Comparison of ENCODE assay signal across 47 mouse cellular contexts in genomic region chr5:120898726-120899125, GRCm38 (mm10). TPM values are rescaled to one million over a fixed set of nuclear protein-coding genes. Genes with fewer than 3 reads are reported as not detected.
"Had no signal": no experiment of that assay in that cellular context is flagged by ENCODE, and none has a peak within 500 bp of the region (broad histone marks: within the 10 kb centered on the region; RNA-seq: fewer than 3 reads in every experiment).

No protein-coding gene starts in this region.

- H3K27ac ChIP-seq: limb, embryonic 10.5 days; limb, embryonic 12.5 days; limb, embryonic 13.5 days; limb, embryonic 15.5 days; liver, embryonic 12.5 days; liver, embryonic 13.5 days; liver, embryonic 14.5 days; liver, embryonic 15.5 days; lung, embryonic 15.5 days; macrophage; midbrain, embryonic 10.5 days; midbrain, embryonic 12.5 days; midbrain, embryonic 13.5 days; midbrain, embryonic 15.5 days; neural tube, embryonic 12.5 days; neural tube, embryonic 13.5 days had no signal

- H3K4me3 ChIP-seq: limb, embryonic 10.5 days; limb, embryonic 12.5 days; limb, embryonic 13.5 days; limb, embryonic 15.5 days; liver, embryonic 12.5 days; liver, embryonic 13.5 days; liver, embryonic 15.5 days; lung, embryonic 15.5 days; megakaryocyte, embryonic 14.5 days; midbrain, embryonic 10.5 days; midbrain, embryonic 12.5 days; midbrain, embryonic 13.5 days; midbrain, embryonic 15.5 days; myocyte; neural tube, embryonic 12.5 days; neural tube, embryonic 13.5 days had no signal

- H3K9ac ChIP-seq: limb, embryonic 12.5 days; limb, embryonic 13.5 days; limb, embryonic 15.5 days; liver, embryonic 12.5 days; liver, embryonic 13.5 days; liver, embryonic 14.5 days; liver, embryonic 15.5 days; liver, postnatal 0 days; lung, embryonic 14.5 days; lung, embryonic 15.5 days; midbrain, embryonic 12.5 days; midbrain, embryonic 13.5 days; midbrain, embryonic 15.5 days; neural tube, embryonic 12.5 days; neural tube, embryonic 13.5 days had no signal

- DNase-seq: left cerebral cortex, postnatal 4 days; liver; liver, embryonic 13.5 days; liver, postnatal 0 days; lung, adult 18-20 months; lung, adult 2 months; lung, embryonic 14.5 days; lung, postnatal 10 days; lung, postnatal 14 days; lung, postnatal 36 days; lung, postnatal 4 days; midbrain, embryonic 14.5 days had no signal

- H3K36me3 ChIP-seq: limb, embryonic 10.5 days; limb, embryonic 12.5 days; limb, embryonic 13.5 days; limb, embryonic 15.5 days; liver, embryonic 12.5 days; liver, embryonic 13.5 days; liver, embryonic 15.5 days; lung, embryonic 15.5 days; midbrain, embryonic 10.5 days; midbrain, embryonic 12.5 days; midbrain, embryonic 13.5 days; midbrain, embryonic 15.5 days; neural tube, embryonic 12.5 days; neural tube, embryonic 13.5 days had no signal

- ATAC-seq: liver, embryonic 12.5 days; liver, postnatal 0 days; lung, postnatal 0 days; midbrain, embryonic 13.5 days; midbrain, embryonic 15.5 days; midbrain, embryonic 16.5 days had no signal

- H3K9me3 ChIP-seq: limb, embryonic 10.5 days; limb, embryonic 12.5 days; limb, embryonic 13.5 days; limb, embryonic 15.5 days; liver, embryonic 12.5 days; liver, embryonic 13.5 days; liver, embryonic 15.5 days; lung, embryonic 15.5 days; midbrain, embryonic 10.5 days; midbrain, embryonic 12.5 days; midbrain, embryonic 15.5 days; neural tube, embryonic 12.5 days had no signal

- H3K4me2 ChIP-seq: limb, embryonic 12.5 days; limb, embryonic 13.5 days; limb, embryonic 15.5 days; liver, embryonic 11.5 days; liver, embryonic 12.5 days; liver, embryonic 13.5 days; liver, embryonic 15.5 days; lung, embryonic 14.5 days; lung, embryonic 15.5 days; midbrain, embryonic 11.5 days; midbrain, embryonic 12.5 days; midbrain, embryonic 13.5 days; midbrain, embryonic 15.5 days; neural tube, embryonic 12.5 days; neural tube, embryonic 13.5 days had no signal

- H3K27me3 ChIP-seq: limb, embryonic 12.5 days; limb, embryonic 13.5 days; limb, embryonic 15.5 days; liver, embryonic 12.5 days; liver, embryonic 13.5 days; liver, embryonic 15.5 days; lung, embryonic 15.5 days; megakaryocyte, embryonic 14.5 days; midbrain, embryonic 12.5 days; midbrain, embryonic 13.5 days; midbrain, embryonic 15.5 days; neural tube, embryonic 12.5 days; neural tube, embryonic 13.5 days had no signal

- H3K4me1 ChIP-seq: limb, embryonic 10.5 days; limb, embryonic 12.5 days; limb, embryonic 13.5 days; limb, embryonic 15.5 days; liver, embryonic 12.5 days; liver, embryonic 13.5 days; liver, embryonic 15.5 days; lung, embryonic 15.5 days; megakaryocyte, embryonic 14.5 days; midbrain, embryonic 10.5 days; midbrain, embryonic 12.5 days; midbrain, embryonic 15.5 days; neural tube, embryonic 12.5 days; neural tube, embryonic 13.5 days had no signal

RNA-seq across cellular contexts. Expression of gene Oas1g, which starts 11.3 kb away (rescaled TPM):
- total RNA-seq: left cerebral cortex, postnatal 14 days; left cerebral cortex, postnatal 4 days; megakaryocyte-erythroid progenitor cell, adult 5-6 weeks had no signal
- polyA plus RNA-seq: limb, embryonic 11.5 days; limb, embryonic 13.5 days; lung, embryonic 14.5 days; midbrain, embryonic 10.5 days; midbrain, embryonic 16.5 days; myocyte; neural tube, embryonic 11.5 days had no signal

RNA-seq across cellular contexts. Expression of gene Oas1d, which starts 15.6 kb away (rescaled TPM):
- total RNA-seq: left cerebral cortex, postnatal 14 days; left cerebral cortex, postnatal 25 days; left cerebral cortex, postnatal 36 days; left cerebral cortex, postnatal 4 days; liver, adult 2 months; megakaryocyte progenitor cell, adult 5-6 weeks; megakaryocyte, adult 5-6 weeks; megakaryocyte-erythroid progenitor cell, adult 5-6 weeks; monocyte, adult 5-6 weeks had no signal
- polyA plus RNA-seq: limb, embryonic 10.5 days; limb, embryonic 11.5 days; limb, embryonic 12.5 days; limb, embryonic 13.5 days; limb, embryonic 14.5 days; limb, embryonic 15.5 days; liver, adult 2 months; liver, embryonic 11.5 days; liver, embryonic 12.5 days; liver, embryonic 13.5 days; liver, embryonic 14.5 days; liver, embryonic 15.5 days; liver, embryonic 16.5 days; liver, postnatal 0 days; lung, adult 2 months; lung, embryonic 14.5 days; lung, embryonic 15.5 days; lung, embryonic 16.5 days; lung, postnatal 0 days; macrophage; midbrain, embryonic 10.5 days; midbrain, embryonic 11.5 days; midbrain, embryonic 12.5 days; midbrain, embryonic 13.5 days; midbrain, embryonic 14.5 days; myocyte; neural tube, embryonic 11.5 days; neural tube, embryonic 12.5 days; neural tube, embryonic 13.5 days had no signal

RNA-seq across cellular contexts. Expression of gene Oas1h, which starts 37.5 kb away (rescaled TPM):
- total RNA-seq: left cerebral cortex, postnatal 14 days; left cerebral cortex, postnatal 25 days; left cerebral cortex, postnatal 36 days; left cerebral cortex, postnatal 4 days; liver, adult 2 months; megakaryocyte progenitor cell, adult 5-6 weeks; megakaryocyte, adult 5-6 weeks; megakaryocyte-erythroid progenitor cell, adult 5-6 weeks; midbrain, postnatal 0 days; monocyte, adult 5-6 weeks had no signal
- polyA plus RNA-seq: limb, embryonic 10.5 days; limb, embryonic 11.5 days; limb, embryonic 12.5 days; limb, embryonic 13.5 days; limb, embryonic 14.5 days; limb, embryonic 15.5 days; liver, adult 2 months; liver, embryonic 11.5 days; liver, embryonic 12.5 days; liver, embryonic 13.5 days; liver, embryonic 14.5 days; liver, embryonic 15.5 days; liver, embryonic 16.5 days; liver, postnatal 0 days; lung, adult 2 months; lung, embryonic 14.5 days; lung, embryonic 15.5 days; lung, embryonic 16.5 days; lung, postnatal 0 days; macrophage; midbrain, embryonic 10.5 days; midbrain, embryonic 11.5 days; midbrain, embryonic 12.5 days; midbrain, embryonic 13.5 days; midbrain, embryonic 14.5 days; midbrain, embryonic 15.5 days; midbrain, embryonic 16.5 days; midbrain, postnatal 0 days; myocyte; neural tube, embryonic 11.5 days; neural tube, embryonic 12.5 days; neural tube, embryonic 13.5 days had no signal

RNA-seq across cellular contexts. Expression of gene Oas1f, which starts 51.6 kb away (rescaled TPM):
- total RNA-seq: left cerebral cortex, postnatal 14 days; left cerebral cortex, postnatal 25 days; left cerebral cortex, postnatal 36 days; left cerebral cortex, postnatal 4 days; liver, adult 2 months; megakaryocyte progenitor cell, adult 5-6 weeks; megakaryocyte, adult 5-6 weeks; megakaryocyte-erythroid progenitor cell, adult 5-6 weeks; midbrain, postnatal 0 days; monocyte, adult 5-6 weeks had no signal
- polyA plus RNA-seq: limb, embryonic 10.5 days; limb, embryonic 11.5 days; limb, embryonic 12.5 days; limb, embryonic 13.5 days; limb, embryonic 14.5 days; liver, adult 2 months; liver, embryonic 11.5 days; liver, embryonic 12.5 days; liver, embryonic 13.5 days; liver, embryonic 14.5 days; liver, embryonic 15.5 days; liver, embryonic 16.5 days; liver, postnatal 0 days; lung, adult 2 months; lung, embryonic 14.5 days; lung, embryonic 15.5 days; lung, embryonic 16.5 days; lung, postnatal 0 days; macrophage; midbrain, embryonic 10.5 days; midbrain, embryonic 12.5 days; midbrain, embryonic 13.5 days; midbrain, embryonic 14.5 days; midbrain, embryonic 15.5 days; midbrain, embryonic 16.5 days; midbrain, postnatal 0 days; myocyte; neural tube, embryonic 11.5 days; neural tube, embryonic 12.5 days; neural tube, embryonic 13.5 days had no signal
